Mouse (Mus musculus) kidney, postnatal 36 days (tissue): Measurements from ENCODE around the gene Slc40a1.

Experiments
- DNase-seq, 2 experiments: peaks; one replicate each; pipeline ENCODE4 v3.0.0; 2021 to 2022; ENCODE audit warnings: mixed read lengths in 2 of 2

Slc40a1 gene

GRCm38 (mm10) chr1:45926393-45926763 lies at the start of gene Slc40a1:
Gene Slc40a1 (minus strand): TSS chr1:45926523.
- DNase-seq, result no peak

- DNase-seq, result no peak
Measured at GRCm38 (mm10) chr1:45971314-45971713, 45.0 kb upstream of the Slc40a1 start.

- no peak for DNase-seq
Measured at GRCm38 (mm10) chr1:45948988-45949387, 22.7 kb upstream of the Slc40a1 start.

- no peak for DNase-seq
Measured at GRCm38 (mm10) chr1:45947843-45948242, 21.5 kb upstream of the Slc40a1 start.

GRCm38 (mm10) chr1:45931127-45931526 lies 4.8 kb upstream of the Slc40a1 start:
- DNase-seq, result no peak

- no peak for DNase-seq
Measured at GRCm38 (mm10) chr1:45926911-45927310, 588 bp upstream of the Slc40a1 start.

GRCm38 (mm10) chr1:45925500-45926392 lies 577 bp downstream of the Slc40a1 start:
- peak; percentile 90 to 94 for DNase-seq

- peak in 1 of 2 experiments; percentile 21 for DNase-seq
Measured at GRCm38 (mm10) chr1:45925131-45925499, 1.2 kb downstream of the Slc40a1 start.

GRCm38 (mm10) chr1:45924516-45924915 lies 1.8 kb downstream of the Slc40a1 start:
- no peak for DNase-seq

- DNase-seq, result peak; percentile 52 to 62
Measured at GRCm38 (mm10) chr1:45923306-45923705, 3.0 kb downstream of the Slc40a1 start.

- peak; percentile 36 to 75 for DNase-seq
Measured at GRCm38 (mm10) chr1:45920703-45921102, 5.6 kb downstream of the Slc40a1 start.

- DNase-seq, result no peak
Measured at GRCm38 (mm10) chr1:45919752-45920151, 6.6 kb downstream of the Slc40a1 start.

GRCm38 (mm10) chr1:45917136-45917803 lies 9.1 kb downstream of the Slc40a1 start:
- DNase-seq, result peak in 1 of 2 experiments; percentile 24

- DNase-seq, result no peak
Measured at GRCm38 (mm10) chr1:45916174-45916573, 10.1 kb downstream of the Slc40a1 start.

GRCm38 (mm10) chr1:45914236-45914635 lies 12.1 kb downstream of the Slc40a1 start:
- DNase-seq, result no peak

- DNase-seq, result peak; percentile 73 to 77
Measured at GRCm38 (mm10) chr1:45905107-45905821, 21.1 kb downstream of the Slc40a1 start.

- no peak for DNase-seq
Measured at GRCm38 (mm10) chr1:45904161-45904560, 22.2 kb downstream of the Slc40a1 start.

- no peak for DNase-seq
Measured at GRCm38 (mm10) chr1:45898044-45898443, 28.3 kb downstream of the Slc40a1 start.

- DNase-seq, result no peak
Measured at GRCm38 (mm10) chr1:45894168-45894912, 32.0 kb downstream of the Slc40a1 start.

- no peak for DNase-seq
Measured at GRCm38 (mm10) chr1:45891986-45892385, 34.3 kb downstream of the Slc40a1 start.

GRCm38 (mm10) chr1:45890173-45890572 lies 36.1 kb downstream of the Slc40a1 start, which contains the start of gene Gm5269:
Gene Gm5269 (minus strand): TSS chr1:45890273.
- DNase-seq, result no peak

GRCm38 (mm10) chr1:45886800-45887199 lies 39.5 kb downstream of the Slc40a1 start:
- no peak for DNase-seq

GRCm38 (mm10) chr1:45883378-45883777 lies 42.9 kb downstream of the Slc40a1 start:
- no peak for DNase-seq
